Mouse (Mus musculus) forebrain, postnatal 0 days (tissue): ENCODE measurements around the gene Pcca. TPM values are rescaled to one million over a fixed set of nuclear protein-coding genes. Genes with fewer than 3 reads are reported as not detected.

Source experiments
- ATAC-seq: fragments of 200-750 bp; cut with Nextera tagmentation; 2 replicates; pipeline ENCODE4 v1.8.0; 2017; ENCODE audit warnings: mild to moderate bottlenecking, moderate library complexity
- DNase-seq: peaks from one replicate; pipeline ENCODE4 v3.0.0-alpha.2; 2015
- H3K27ac ChIP-seq: fragments of 300-500 bp; sonication (generic); 2 replicates; pipeline ENCODE4 v1.5.1; 2014; ENCODE audit warnings: low read depth, mild to moderate bottlenecking, antibody characterized with exemption, low read length, moderate library complexity, mixed read lengths
- H3K27me3 ChIP-seq: fragments of 300-500 bp; sonication (generic); 2 replicates; pipeline ENCODE4 v1.6.1; 2014; ENCODE audit warnings: mild to moderate bottlenecking, low read length, mixed read lengths; ENCODE audit not compliant: insufficient read depth
- H3K36me3 ChIP-seq: fragments of 300-500 bp; sonication (generic); 2 replicates; pipeline ENCODE4 v1.6.1; 2014; ENCODE audit warnings: mild to moderate bottlenecking, moderate library complexity; ENCODE audit not compliant: insufficient read depth
- H3K4me1 ChIP-seq: fragments of 300-500 bp; sonication (generic); 2 replicates; pipeline ENCODE4 v1.6.1; 2014; ENCODE audit warnings: antibody characterized with exemption; ENCODE audit not compliant: insufficient read depth
- H3K4me2 ChIP-seq: fragments of 300-500 bp; sonication (generic); 2 replicates; pipeline ENCODE4 v1.6.1; 2014; ENCODE audit warnings: low read depth, mild to moderate bottlenecking, moderate library complexity
- H3K4me3 ChIP-seq: fragments of 300-500 bp; sonication (generic); 2 replicates; pipeline ENCODE4 v1.5.1; 2014; ENCODE audit warnings: low read depth, low read length, mixed read lengths
- H3K9ac ChIP-seq: fragments of 300-500 bp; sonication (generic); 2 replicates; pipeline ENCODE4 v1.6.1; 2014; ENCODE audit warnings: mild to moderate bottlenecking
- H3K9me3 ChIP-seq: fragments of 300-500 bp; sonication (generic); 2 replicates; pipeline ENCODE4 v1.6.1; 2016; ENCODE audit warnings: low read length
- CTCF ChIP-seq: sonication (generic); IDR thresholded peaks from 2 replicates; pipeline ENCODE4 v1.5.1; 2016; ENCODE audit warnings: antibody characterized with exemption, control low read depth, low read depth
- WGBS: fragments of 180-500 bp; shearing (Covaris S2); extraction: QIAGEN DNeasy Blood & Tissue Kit; methylation state at CpG from one replicate; pipeline ENCODE4 v1.1.7; 2014; 5-methylcytosine and 5-hydroxymethylcytosine counted together
- polyA plus RNA-seq: library from polyadenylated mRNA; unstranded; fragments of >200 nt; fragmentation: Nextera tagmentation; extraction: Ambion mirVana; gene quantifications from 2 replicates; pipeline ENCODE4 v1.2.1, GENCODE M21; 2015
- total RNA-seq: library from RNA; depleted of rRNA; stranded (reverse); fragments of >200 nt; gene quantifications from 2 replicates; pipeline ENCODE4 v1.2.3, GENCODE M21; 2014

Gene Pcca
- total and polyA plus RNA-seq, 2 experiments from 2014 or later, result 12.4 to 29.4 TPM

DNA sequence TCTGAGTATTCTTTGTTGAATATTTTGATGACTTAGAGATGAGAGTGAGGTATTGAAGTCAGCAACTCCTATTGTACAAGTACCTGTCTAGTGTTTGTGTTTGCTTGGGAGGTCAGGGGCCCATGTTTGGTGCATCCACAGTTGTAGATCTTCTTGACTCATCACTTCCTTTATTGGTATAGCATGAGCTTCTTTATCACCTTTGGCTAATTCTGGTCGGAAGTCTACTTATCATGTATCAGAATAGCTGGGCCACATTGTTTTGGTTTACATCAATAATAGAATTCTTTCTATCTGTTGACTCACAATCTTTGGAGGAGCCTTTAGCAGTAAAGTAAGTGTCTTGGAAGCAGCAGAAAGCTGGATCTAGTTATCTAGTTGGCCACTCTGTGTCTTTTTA lies 108.3 kb downstream of the Pcca start:
- no peak for DNase-seq
- Histone ChIP-seq H3K27me3 (no peaks in the 10 kb centered on the region), H3K4me3 (no peak overlapping the region), H3K27ac (no peak overlapping the region), H3K4me2 (no peak overlapping the region), H3K9me3 (no peaks in the 10 kb centered on the region), H3K4me1 (0 out of 2 replicates have a peak, but pooled peaks cover 3% of the 10 kb centered on the region), H3K9ac (no peak overlapping the region), H3K36me3 (no peaks in the 10 kb centered on the region)
- no peak for TF ChIP-seq CTCF
- no peak for ATAC-seq
- WGBS, result 93% methylated on average over 1 of the region's 1 CpGs

DNA sequence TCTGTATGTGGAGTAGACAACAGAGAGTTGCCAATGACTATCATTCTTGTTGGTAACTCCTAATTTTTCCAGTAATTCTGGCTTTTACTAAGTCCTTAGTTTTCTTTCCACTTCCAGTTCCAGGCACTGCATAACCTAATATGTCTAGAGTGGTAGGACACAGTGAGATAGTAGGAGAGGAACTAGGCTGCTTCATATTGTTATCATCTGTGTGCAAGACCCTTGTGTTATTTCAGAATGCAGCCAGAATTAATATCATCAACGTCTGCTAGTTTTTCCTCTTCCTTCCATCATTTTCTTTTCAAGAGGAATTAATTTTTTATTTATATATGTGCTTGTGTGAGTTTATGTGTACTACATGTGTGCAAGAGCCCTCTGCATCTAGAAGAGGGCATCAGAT lies 114.1 kb downstream of the Pcca start:
- H3K27ac ChIP-seq, result no peak overlapping the region
- no peaks in the 10 kb centered on the region for H3K27me3 ChIP-seq
- no peak overlapping the region for H3K9ac ChIP-seq
- TF ChIP-seq CTCF, result no peak
- DNase-seq (no peak), ATAC-seq (no peak)
- H3K9me3 ChIP-seq, result no peaks in the 10 kb centered on the region
- H3K4me1 ChIP-seq, result no peaks in the 10 kb centered on the region
- 90% methylated on average over 1 of the region's 1 CpGs for WGBS
- H3K4me3 ChIP-seq, result no peak overlapping the region
- no peak overlapping the region for H3K4me2 ChIP-seq
- H3K36me3 ChIP-seq, result no peaks in the 10 kb centered on the region

- WGBS, result 78% methylated on average over 3 of the region's 3 CpGs
- Histone ChIP-seq H3K4me2 (no peak overlapping the region), H3K36me3 (no peaks in the 10 kb centered on the region), H3K9ac (no peak overlapping the region), H3K9me3 (no peaks in the 10 kb centered on the region), H3K4me1 (no peaks in the 10 kb centered on the region), H3K27me3 (no peaks in the 10 kb centered on the region), H3K27ac (no peak overlapping the region), H3K4me3 (no peak overlapping the region)
- no peak for TF ChIP-seq CTCF
- ATAC-seq (no peak), DNase-seq (no peak)
These were observed 115.3 kb downstream of the Pcca start for GRCm38 (mm10) chr14:122649336-122649950.

DNA sequence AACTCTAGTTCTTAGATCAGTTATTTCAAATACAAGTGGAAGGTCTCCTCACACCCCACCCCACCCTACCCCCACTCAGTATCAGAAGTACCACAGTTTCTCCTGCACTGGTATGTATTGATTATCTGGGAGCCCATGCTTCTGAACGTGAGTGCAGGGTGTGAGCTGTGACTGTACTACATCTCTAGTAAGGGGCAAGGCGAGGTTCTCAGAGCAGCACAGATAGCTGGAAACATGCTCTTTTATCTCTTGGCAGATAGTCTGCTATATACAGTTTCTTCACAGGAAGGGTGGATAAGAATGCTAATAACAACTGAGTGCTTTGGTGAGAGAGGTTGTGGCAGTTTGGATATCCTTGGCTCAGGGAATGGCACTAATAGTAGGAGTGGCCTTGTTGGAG lies 117.6 kb downstream of the Pcca start:
- DNase-seq (no peak), ATAC-seq (no peak)
- no peaks in the 10 kb centered on the region for H3K27me3 ChIP-seq
- no peak overlapping the region for H3K4me2 ChIP-seq
- no peak overlapping the region for H3K9ac ChIP-seq
- no peak overlapping the region for H3K27ac ChIP-seq
- 93% methylated on average over 2 of the region's 2 CpGs for WGBS
- no peaks in the 10 kb centered on the region for H3K36me3 ChIP-seq
- no peaks in the 10 kb centered on the region for H3K9me3 ChIP-seq
- no peaks in the 10 kb centered on the region for H3K4me1 ChIP-seq
- H3K4me3 ChIP-seq, result no peak overlapping the region
- TF ChIP-seq CTCF, result no peak

- ATAC-seq (no peak), DNase-seq (no peak)
- Histone ChIP-seq H3K4me2 (no peak overlapping the region), H3K27me3 (no peaks in the 10 kb centered on the region), H3K9me3 (no peaks in the 10 kb centered on the region), H3K4me1 (no peaks in the 10 kb centered on the region), H3K4me3 (no peak overlapping the region), H3K36me3 (no peaks in the 10 kb centered on the region), H3K9ac (no peak overlapping the region), H3K27ac (no peak overlapping the region)
- 77% methylated on average over 3 of the region's 3 CpGs for WGBS
- no peak for TF ChIP-seq CTCF
These were observed 141.5 kb downstream of the Pcca start for GRCm38 (mm10) chr14:122675661-122676060.

DNA sequence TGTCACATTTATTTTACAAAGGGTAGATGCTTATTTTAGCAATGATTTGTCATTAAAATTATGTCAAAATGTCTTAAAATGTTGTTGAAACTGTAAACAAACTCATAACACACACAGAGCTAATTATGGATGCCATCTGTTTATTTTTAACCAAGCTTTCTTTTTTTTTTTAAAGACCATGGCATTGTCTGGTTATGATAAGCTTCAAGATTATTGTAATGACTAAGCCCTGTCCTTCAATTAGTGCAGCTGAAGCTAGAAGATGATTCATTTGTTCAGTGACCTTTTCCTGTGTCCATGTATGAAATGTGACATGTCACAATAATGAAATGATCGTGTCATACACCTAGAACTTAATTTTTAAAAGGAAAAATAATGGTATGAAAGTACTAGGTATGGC lies 149.5 kb downstream of the Pcca start:
- Histone ChIP-seq H3K4me3 (no peak overlapping the region), H3K36me3 (no peaks in the 10 kb centered on the region), H3K27me3 (no peaks in the 10 kb centered on the region), H3K9me3 (no peaks in the 10 kb centered on the region), H3K4me1 (no peaks in the 10 kb centered on the region), H3K4me2 (no peak overlapping the region), H3K9ac (no peak overlapping the region), H3K27ac (no peak overlapping the region)
- TF ChIP-seq CTCF, result no peak
- DNase-seq (no peak), ATAC-seq (no peak)
- WGBS, result 92% methylated on average over 1 of the region's 1 CpGs

- Histone ChIP-seq H3K4me3 (no peak overlapping the region), H3K4me1 (no peaks in the 10 kb centered on the region), H3K27ac (no peak overlapping the region), H3K4me2 (no peak overlapping the region), H3K9ac (no peak overlapping the region), H3K36me3 (no peaks in the 10 kb centered on the region), H3K27me3 (no peaks in the 10 kb centered on the region), H3K9me3 (no peaks in the 10 kb centered on the region)
- WGBS, result 54% methylated on average over 4 of the region's 4 CpGs
- no peak for TF ChIP-seq CTCF
- ATAC-seq (no peak), DNase-seq (peak; percentile 8)
These were observed 150.1 kb downstream of the Pcca start for GRCm38 (mm10) chr14:122684250-122684649.
